Mouse (Mus musculus) embryonic facial prominence, embryonic 11.5 days (tissue): ENCODE data around the gene Edar. TPM values are rescaled to one million over a fixed set of nuclear protein-coding genes. Genes with fewer than 3 reads are reported as not detected.

Source experiments
- ATAC-seq: fragments of 200-750 bp; cut with Nextera tagmentation; replicated peaks from 2 replicates; pipeline ENCODE4 v1.8.0; 2017; ENCODE audit warnings: low read depth; ENCODE audit not compliant: insufficient number of reproducible peaks, low FRiP score, low TSS enrichment
- DNase-seq: peaks from one replicate; pipeline ENCODE4 v3.0.0-alpha.2; 2015; ENCODE audit warnings: low spot score
- H3K27ac ChIP-seq: fragments of 300-500 bp; sonication (generic); replicated peaks from 2 replicates; pipeline ENCODE4 v1.5.1; 2014; ENCODE audit warnings: mild to moderate bottlenecking, low read depth, low read length, control low read depth
- H3K27me3 ChIP-seq: fragments of 300-500 bp; sonication (generic); 2 replicates; pipeline ENCODE4 v1.6.1; 2014; ENCODE audit warnings: mild to moderate bottlenecking, low read length, moderate library complexity, mixed read lengths; ENCODE audit not compliant: control insufficient read depth, insufficient read depth
- H3K36me3 ChIP-seq: fragments of 300-500 bp; sonication (generic); replicated peaks from 2 replicates; pipeline ENCODE4 v1.6.1; 2014; ENCODE audit warnings: low read depth, mild to moderate bottlenecking, low read length, moderate library complexity, mixed read lengths; ENCODE audit not compliant: control insufficient read depth, insufficient read depth
- H3K4me1 ChIP-seq: fragments of 300-500 bp; sonication (generic); 2 replicates; pipeline ENCODE4 v1.6.1; 2014; ENCODE audit warnings: low read length, mixed read lengths; ENCODE audit not compliant: control insufficient read depth, insufficient read depth
- H3K4me2 ChIP-seq: fragments of 300-500 bp; sonication (generic); 2 replicates; pipeline ENCODE4 v1.6.1; 2014; ENCODE audit warnings: low read depth, mild to moderate bottlenecking, control low read depth, low read length, moderate library complexity
- H3K4me3 ChIP-seq: fragments of 300-500 bp; sonication (generic); 2 replicates; pipeline ENCODE4 v1.5.1; 2014; ENCODE audit warnings: low read depth, low read length, control low read depth
- H3K9ac ChIP-seq: fragments of 300-500 bp; sonication (generic); replicated peaks from 2 replicates; pipeline ENCODE4 v1.6.1; 2014; ENCODE audit warnings: mild to moderate bottlenecking, control low read depth, low read length
- H3K9me3 ChIP-seq: fragments of 300-500 bp; sonication (generic); replicated peaks from 2 replicates; pipeline ENCODE4 v1.6.1; 2016; ENCODE audit warnings: mild to moderate bottlenecking, low read length, inconsistent platforms, mixed read lengths; ENCODE audit not compliant: control insufficient read depth
- WGBS: fragments of 180-500 bp; shearing (Covaris S2); extraction: QIAGEN DNeasy Blood & Tissue Kit; methylation state at CpG from one replicate; pipeline ENCODE4 v1.1.7; 2014; 5-methylcytosine and 5-hydroxymethylcytosine counted together
- polyA plus RNA-seq: library from polyadenylated mRNA; unstranded; fragments of >200 nt; fragmentation: Nextera tagmentation; extraction: Ambion mirVana; gene quantifications from 2 replicates; pipeline ENCODE4 v1.2.1, GENCODE M21; 2014

The Edar gene
- polyA plus RNA-seq, 1 experiment from 2014 or later = 0.52 TPM

- Histone ChIP-seq H3K9me3 (no peaks in the 10 kb centered on the region), H3K4me3 (no peak overlapping the region), H3K27me3 (no peaks in the 10 kb centered on the region), H3K27ac (no peak overlapping the region), H3K4me1 (no peaks in the 10 kb centered on the region), H3K36me3 (no peaks in the 10 kb centered on the region), H3K4me2 (no peak overlapping the region), H3K9ac (no peak overlapping the region)
- WGBS = 60% methylated on average over 11 of the region's 11 CpGs
- DNase-seq (no peak), ATAC-seq (no peak)
Observed at GRCm38 (mm10) chr10:58659268-58659986, 16.0 kb downstream of the Edar start.

GRCm38 (mm10) chr10:58657731-58658130 is 17.7 kb downstream of the Edar start:
- DNase-seq = no peak
- Histone ChIP-seq H3K9me3 (no peaks in the 10 kb centered on the region), H3K4me3 (no peak overlapping the region), H3K4me2 (no peak overlapping the region), H3K27me3 (no peaks in the 10 kb centered on the region), H3K9ac (no peak overlapping the region), H3K36me3 (no peaks in the 10 kb centered on the region), H3K27ac (no peak overlapping the region), H3K4me1 (no peaks in the 10 kb centered on the region)
- WGBS = 74% methylated on average over 2 of the region's 2 CpGs
- ATAC-seq = no peak

GRCm38 (mm10) chr10:58653679-58654078 is 21.8 kb downstream of the Edar start:
- H3K4me3 ChIP-seq = no peak overlapping the region
- no peaks in the 10 kb centered on the region for H3K36me3 ChIP-seq
- no peaks in the 10 kb centered on the region for H3K4me1 ChIP-seq
- 83% methylated on average over 3 of the region's 3 CpGs for WGBS
- no peaks in the 10 kb centered on the region for H3K27me3 ChIP-seq
- no peak overlapping the region for H3K27ac ChIP-seq
- ATAC-seq (no peak), DNase-seq (no peak)
- no peak overlapping the region for H3K9ac ChIP-seq
- no peak overlapping the region for H3K4me2 ChIP-seq
- no peaks in the 10 kb centered on the region for H3K9me3 ChIP-seq

GRCm38 (mm10) chr10:58652418-58653394 is 22.7 kb downstream of the Edar start:
- Histone ChIP-seq H3K27ac (peak overlapping the region; percentile 13; the same call in 1 of the 2 replicates), H3K36me3 (no peaks in the 10 kb centered on the region), H3K4me3 (no peak overlapping the region), H3K4me2 (no peak overlapping the region; the same call in 1 of the 2 replicates), H3K9ac (no peak overlapping the region), H3K27me3 (no peaks in the 10 kb centered on the region), H3K4me1 (no peaks in the 10 kb centered on the region), H3K9me3 (no peaks in the 10 kb centered on the region)
- peak; percentile 47 for ATAC-seq
- WGBS = 30% methylated on average over 10 of the region's 10 CpGs
- DNase-seq = peak; percentile 21

GRCm38 (mm10) chr10:58652045-58652417 is 23.4 kb downstream of the Edar start:
- Histone ChIP-seq H3K36me3 (no peaks in the 10 kb centered on the region), H3K27ac (no peak overlapping the region; the same call in 1 of the 2 replicates), H3K27me3 (no peaks in the 10 kb centered on the region), H3K4me1 (no peaks in the 10 kb centered on the region), H3K4me2 (peak overlapping the region; percentile 3), H3K9ac (no peak overlapping the region), H3K9me3 (no peaks in the 10 kb centered on the region), H3K4me3 (no peak overlapping the region)
- no peak for ATAC-seq
- 3% methylated on average over 9 of the region's 9 CpGs for WGBS
- peak; percentile 49 for DNase-seq

- no peaks in the 10 kb centered on the region for H3K4me1 ChIP-seq
- no peak overlapping the region for H3K27ac ChIP-seq
- H3K4me3 ChIP-seq = no peak overlapping the region
- no peak; the same call in 1 of the 2 replicates for ATAC-seq
- H3K4me2 ChIP-seq = peak overlapping the region; percentile 21
- H3K36me3 ChIP-seq = no peaks in the 10 kb centered on the region
- 4% methylated on average over 22 of the region's 22 CpGs for WGBS
- no peak overlapping the region for H3K9ac ChIP-seq
- peak; percentile 33 for DNase-seq
- H3K9me3 ChIP-seq = no peaks in the 10 kb centered on the region
- no peaks in the 10 kb centered on the region for H3K27me3 ChIP-seq
Observed at GRCm38 (mm10) chr10:58651270-58652042, 24.0 kb downstream of the Edar start.

GRCm38 (mm10) chr10:58648787-58649186 is 26.7 kb downstream of the Edar start:
- Histone ChIP-seq H3K4me1 (no peaks in the 10 kb centered on the region), H3K4me3 (no peak overlapping the region), H3K4me2 (no peak overlapping the region), H3K36me3 (no peaks in the 10 kb centered on the region), H3K27ac (no peak overlapping the region), H3K9ac (no peak overlapping the region), H3K27me3 (no peaks in the 10 kb centered on the region), H3K9me3 (no peaks in the 10 kb centered on the region)
- no peak for ATAC-seq
- 61% methylated on average over 5 of the region's 5 CpGs for WGBS
- no peak for DNase-seq
